Mouse (Mus musculus) macrophage (primary cell): ENCODE data around the gene Cacfd1. TPM values are rescaled to one million over a fixed set of nuclear protein-coding genes. Genes with fewer than 3 reads are reported as not detected.

Experiments
- H3K27ac ChIP-seq: fragments of 350-480 bp; formaldehyde crosslinking; 2 replicates; pipeline ENCODE4 v1.9.0; 2021
- H3K36me3 ChIP-seq: fragments of 350-480 bp; formaldehyde crosslinking; 2 replicates; pipeline ENCODE4 v1.9.0; 2021; ENCODE audit errors: inconsistent target
- H3K4me3 ChIP-seq: fragments of 350-480 bp; formaldehyde crosslinking; 2 replicates; pipeline ENCODE4 v1.9.0; 2021; ENCODE audit errors: inconsistent target
- H3K79me2 ChIP-seq: fragments of 350-480 bp; formaldehyde crosslinking; 2 replicates; pipeline ENCODE4 v1.9.0; 2021; ENCODE audit errors: inconsistent target
- WGBS: methylation state at CpG from one replicate; pipeline ENCODE4 v1.1.7; 2026; ENCODE audit warnings: inconsistent platforms; ENCODE audit not compliant: missing documents; 5-methylcytosine and 5-hydroxymethylcytosine counted together
- polyA plus RNA-seq: library from polyadenylated mRNA; stranded (reverse); fragments of 250-400 nt; gene quantifications from 3 replicates; pipeline ENCODE4 v1.2.4, GENCODE M21; 2018; ENCODE audit warnings: inconsistent platforms

Gene Cacfd1
- polyA plus RNA-seq, 1 experiment from 2014 or later, result 10.7 TPM

DNA sequence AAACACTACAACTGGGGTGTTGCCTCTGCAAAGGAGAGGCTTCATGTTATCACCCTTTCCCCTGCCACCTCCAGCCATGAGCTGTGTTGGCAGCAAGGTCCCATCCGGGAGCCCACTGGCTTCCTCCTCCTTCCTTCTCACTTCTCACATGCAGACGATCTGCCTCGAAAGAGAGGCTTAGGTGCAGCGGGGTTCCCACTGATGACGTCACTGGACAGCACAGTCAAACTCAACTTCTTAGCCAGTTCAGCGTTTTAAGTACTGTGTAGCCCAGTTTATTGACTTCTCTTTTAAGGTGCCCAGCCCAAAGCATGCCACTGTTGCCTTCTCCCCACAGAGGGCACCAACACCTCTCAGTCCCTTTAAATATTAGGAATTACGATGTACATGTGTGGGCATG, 2.0 kb upstream of the Cacfd1 start:
- no peaks in the 10 kb centered on the region for H3K36me3 ChIP-seq
- WGBS, result 66% methylated on average over 7 of the region's 7 CpGs
- H3K4me3 ChIP-seq, result no peak overlapping the region
- H3K79me2 ChIP-seq, result peaks cover 21% of the 10 kb centered on the region; the same call in 1 of the 2 replicates
- H3K27ac ChIP-seq, result no peak overlapping the region

DNA sequence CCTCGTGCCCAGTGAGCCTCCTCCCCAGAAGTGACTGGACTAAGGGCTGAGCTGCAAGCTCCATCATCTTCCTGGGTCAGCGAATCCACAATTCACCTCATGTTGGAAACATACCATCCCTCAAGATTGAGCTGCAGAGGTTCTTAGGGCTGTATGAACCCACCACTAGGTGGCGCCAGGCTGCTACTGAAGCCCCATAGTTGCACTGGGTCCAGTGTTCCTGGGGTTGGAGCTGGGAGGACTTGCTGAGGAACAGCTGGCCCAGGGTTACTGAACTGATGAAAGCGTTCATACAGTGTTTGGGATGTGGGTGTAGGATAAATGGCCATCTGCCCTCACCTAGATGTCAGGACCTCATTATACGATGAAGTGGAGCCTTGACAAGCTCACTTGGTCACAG, 8.1 kb downstream of the Cacfd1 start:
- H3K4me3 ChIP-seq, result no peak overlapping the region
- no peak overlapping the region for H3K27ac ChIP-seq
- H3K36me3 ChIP-seq, result peaks cover 49% of the 10 kb centered on the region; the same call in 1 of the 2 replicates
- no peaks in the 10 kb centered on the region for H3K79me2 ChIP-seq
- WGBS, result 60% methylated on average over 5 of the region's 5 CpGs

DNA sequence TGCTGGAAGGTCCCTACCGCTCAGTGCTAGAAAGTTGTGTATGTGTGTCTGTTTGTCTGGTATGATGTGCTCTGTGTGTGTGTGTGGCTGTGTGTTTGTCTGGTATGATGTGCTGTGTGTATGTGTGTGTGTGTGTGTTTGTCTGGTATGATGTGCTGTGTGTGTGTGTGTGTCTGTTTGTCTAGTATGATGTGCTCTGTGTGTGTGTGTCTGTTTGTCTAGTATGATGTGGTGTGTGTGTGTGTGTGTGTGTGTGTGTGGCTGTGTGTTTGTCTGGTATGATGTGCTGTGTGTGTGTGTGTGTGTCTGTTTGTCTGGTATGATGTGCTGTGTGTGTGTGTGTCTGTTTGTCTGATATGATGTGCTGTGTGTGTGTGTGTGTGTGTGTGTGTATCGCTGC, 9.8 kb downstream of the Cacfd1 start:
- H3K4me3 ChIP-seq, result no peak overlapping the region
- peaks cover 51% of the 10 kb centered on the region; the same call in 1 of the 2 replicates for H3K36me3 ChIP-seq
- no peak overlapping the region for H3K27ac ChIP-seq
- 97% methylated on average over 2 of the region's 2 CpGs for WGBS
- no peaks in the 10 kb centered on the region for H3K79me2 ChIP-seq

DNA sequence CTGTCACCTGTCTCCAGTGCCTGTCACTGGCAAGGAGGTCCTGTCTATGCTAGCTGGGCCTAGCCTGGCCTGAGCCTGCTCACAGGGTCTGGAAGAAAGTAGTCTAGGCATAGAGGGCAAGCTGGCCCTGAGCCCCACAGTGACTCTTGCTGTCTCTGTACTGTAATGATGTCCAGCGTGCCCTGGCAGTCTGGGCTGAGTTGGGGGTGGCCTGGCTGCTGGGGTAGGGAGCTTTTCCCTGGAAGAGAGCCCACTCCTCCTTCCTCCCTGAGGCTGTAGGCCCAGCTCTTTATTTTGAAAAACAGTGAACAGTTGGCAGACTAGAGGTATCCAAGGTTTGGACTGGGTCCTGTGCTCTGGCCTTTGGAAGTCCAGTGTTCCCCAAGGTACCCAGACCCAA, 11.4 kb downstream of the Cacfd1 start:
- Histone ChIP-seq H3K36me3 (peaks cover 35% of the 10 kb centered on the region; the same call in 1 of the 2 replicates), H3K79me2 (peaks cover 4% of the 10 kb centered on the region), H3K27ac (no peak overlapping the region), H3K4me3 (no peak overlapping the region)
- 100% methylated on average over 1 of the region's 1 CpGs for WGBS

DNA sequence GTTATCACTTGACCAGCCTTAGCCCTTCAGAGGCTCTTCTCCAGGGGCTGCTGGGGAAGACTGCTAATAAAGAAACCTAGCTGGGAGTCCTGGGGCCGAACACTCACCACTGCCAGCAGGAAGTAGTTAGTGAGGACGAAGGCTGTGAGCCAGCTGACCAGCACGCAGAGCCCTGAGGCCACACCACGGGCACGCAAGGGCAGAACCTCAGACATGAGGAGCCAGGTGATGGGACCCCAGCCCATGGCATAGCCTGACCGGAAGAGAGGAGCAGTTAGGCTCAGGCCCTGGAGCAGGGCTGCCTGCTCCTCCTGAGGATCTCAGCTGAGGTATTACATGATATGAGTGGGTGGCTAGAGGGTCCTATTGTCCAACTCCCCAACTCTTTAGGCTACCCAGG, 12.9 kb downstream of the Cacfd1 start:
- no peak overlapping the region for H3K27ac ChIP-seq
- H3K36me3 ChIP-seq, result peaks cover 25% of the 10 kb centered on the region; the same call in 1 of the 2 replicates
- H3K4me3 ChIP-seq, result no peak overlapping the region
- H3K79me2 ChIP-seq, result peaks cover 17% of the 10 kb centered on the region
- WGBS, result 89% methylated on average over 6 of the region's 6 CpGs

DNA sequence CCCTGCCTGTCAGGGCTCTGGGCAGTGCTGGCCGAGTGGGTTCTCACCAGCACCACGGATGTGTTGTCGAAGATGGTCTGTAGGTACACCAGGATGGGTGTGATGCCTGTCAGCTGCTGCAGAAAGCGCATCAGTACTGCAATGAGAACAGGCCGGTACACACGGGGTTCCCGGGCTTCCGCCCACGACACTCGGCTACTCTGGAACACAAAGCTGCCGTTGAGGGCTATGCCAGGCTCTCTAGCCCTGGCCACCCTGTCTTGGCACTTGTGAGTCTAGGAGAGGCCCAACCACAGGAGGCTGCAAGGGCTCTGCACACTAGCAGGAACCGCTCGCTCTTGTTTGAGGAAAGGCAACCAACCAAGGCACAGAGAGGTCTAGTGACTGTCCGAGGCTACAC, 14.4 kb downstream of the Cacfd1 start:
- WGBS, result 96% methylated on average over 14 of the region's 14 CpGs
- no peak overlapping the region for H3K27ac ChIP-seq
- peaks cover 25% of the 10 kb centered on the region; the same call in 1 of the 2 replicates for H3K36me3 ChIP-seq
- peaks cover 17% of the 10 kb centered on the region for H3K79me2 ChIP-seq
- H3K4me3 ChIP-seq, result no peak overlapping the region

DNA sequence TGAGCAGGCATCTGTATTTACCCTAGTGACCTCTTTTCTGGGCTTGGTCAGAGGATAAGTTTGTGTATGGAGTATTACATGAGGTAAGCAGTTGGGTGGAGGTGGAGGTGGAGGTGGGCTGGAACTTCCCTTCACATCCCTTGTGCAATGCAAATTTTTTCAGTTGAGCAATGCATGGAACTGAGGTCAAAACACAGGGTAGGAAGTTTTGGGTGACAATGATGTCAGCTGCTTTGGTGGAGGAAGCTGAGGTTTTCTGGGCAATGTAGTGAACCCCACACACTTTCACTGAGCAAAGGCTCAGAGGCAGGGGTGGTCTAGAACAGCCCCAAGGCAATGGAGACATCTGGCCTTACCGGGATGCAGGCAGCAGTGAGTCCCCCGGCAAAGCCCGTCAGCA, 15.8 kb downstream of the Cacfd1 start:
- H3K36me3 ChIP-seq, result peaks cover 25% of the 10 kb centered on the region; the same call in 1 of the 2 replicates
- peak overlapping the region; percentile 60 for H3K27ac ChIP-seq
- 17% methylated on average over 3 of the region's 3 CpGs for WGBS
- H3K4me3 ChIP-seq, result peak overlapping the region; percentile 2; the same call in 1 of the 2 replicates
- peaks cover 17% of the 10 kb centered on the region for H3K79me2 ChIP-seq

DNA sequence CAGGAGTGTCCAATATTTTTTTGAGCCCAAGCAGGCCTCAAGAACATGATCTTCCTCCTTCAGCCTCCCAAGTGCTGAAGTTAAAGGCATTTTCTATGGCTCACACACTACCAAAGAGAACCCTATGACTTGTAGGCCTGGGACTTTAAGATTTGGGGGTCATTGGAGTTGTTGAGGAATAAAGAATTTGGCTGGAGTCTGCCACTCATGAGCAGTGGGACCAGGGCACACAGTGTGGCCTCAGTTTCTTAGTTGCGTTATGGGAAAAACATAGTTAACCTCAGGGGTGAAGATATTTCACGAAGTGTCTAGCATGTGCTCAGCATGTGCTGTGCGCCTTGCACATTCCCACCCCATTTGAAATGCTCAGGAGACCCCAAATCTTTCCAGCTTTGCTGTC, 16.6 kb downstream of the Cacfd1 start:
- Histone ChIP-seq H3K27ac (peak overlapping the region; percentile 60), H3K79me2 (peaks cover 17% of the 10 kb centered on the region), H3K4me3 (peak overlapping the region; percentile 54), H3K36me3 (peaks cover 24% of the 10 kb centered on the region; the same call in 1 of the 2 replicates)
- 88% methylated on average over 3 of the region's 3 CpGs for WGBS

DNA sequence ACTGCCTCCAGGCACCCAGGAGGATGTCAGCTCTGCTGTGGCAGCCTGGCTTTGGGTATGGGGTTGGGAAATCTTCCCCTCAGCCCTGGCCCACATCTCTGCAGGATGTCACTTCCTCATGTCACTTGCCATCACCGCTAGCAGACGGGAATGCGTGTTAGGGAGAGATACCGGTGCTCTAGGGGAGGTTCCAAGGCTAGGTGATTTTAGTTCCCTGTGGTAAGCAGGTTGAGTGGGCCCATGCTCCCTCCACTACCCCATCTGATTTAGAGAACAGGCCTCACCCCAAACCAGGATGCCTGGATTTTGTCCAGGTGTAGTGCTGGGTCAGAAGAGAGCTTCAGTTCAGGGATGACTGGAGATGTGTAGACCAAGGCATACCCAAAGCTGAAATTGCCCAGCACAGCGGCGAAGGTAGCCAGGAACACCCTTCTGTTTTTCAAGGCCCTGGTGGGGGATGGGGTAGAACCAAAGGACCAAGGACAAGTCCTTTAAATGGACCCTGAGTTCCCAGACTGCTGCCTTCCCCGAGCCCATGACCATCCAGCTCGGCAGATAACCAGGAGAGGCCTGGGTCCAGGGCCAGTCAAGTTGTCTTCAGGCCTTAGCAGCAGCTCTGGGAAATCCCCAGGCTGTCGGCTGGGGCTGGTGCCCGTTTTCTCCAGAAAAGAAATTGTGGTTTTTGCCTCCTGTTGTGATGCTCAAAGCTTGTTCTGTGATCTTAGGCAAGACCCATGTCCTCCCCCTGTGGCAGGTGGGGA, 17.3 kb downstream of the Cacfd1 start:
- peak overlapping the region; percentile 54 for H3K4me3 ChIP-seq
- H3K79me2 ChIP-seq, result peaks cover 17% of the 10 kb centered on the region
- 32% methylated on average over 10 of the region's 10 CpGs for WGBS
- H3K36me3 ChIP-seq, result peaks cover 17% of the 10 kb centered on the region; the same call in 1 of the 2 replicates
- H3K27ac ChIP-seq, result peak overlapping the region; percentile 60

DNA sequence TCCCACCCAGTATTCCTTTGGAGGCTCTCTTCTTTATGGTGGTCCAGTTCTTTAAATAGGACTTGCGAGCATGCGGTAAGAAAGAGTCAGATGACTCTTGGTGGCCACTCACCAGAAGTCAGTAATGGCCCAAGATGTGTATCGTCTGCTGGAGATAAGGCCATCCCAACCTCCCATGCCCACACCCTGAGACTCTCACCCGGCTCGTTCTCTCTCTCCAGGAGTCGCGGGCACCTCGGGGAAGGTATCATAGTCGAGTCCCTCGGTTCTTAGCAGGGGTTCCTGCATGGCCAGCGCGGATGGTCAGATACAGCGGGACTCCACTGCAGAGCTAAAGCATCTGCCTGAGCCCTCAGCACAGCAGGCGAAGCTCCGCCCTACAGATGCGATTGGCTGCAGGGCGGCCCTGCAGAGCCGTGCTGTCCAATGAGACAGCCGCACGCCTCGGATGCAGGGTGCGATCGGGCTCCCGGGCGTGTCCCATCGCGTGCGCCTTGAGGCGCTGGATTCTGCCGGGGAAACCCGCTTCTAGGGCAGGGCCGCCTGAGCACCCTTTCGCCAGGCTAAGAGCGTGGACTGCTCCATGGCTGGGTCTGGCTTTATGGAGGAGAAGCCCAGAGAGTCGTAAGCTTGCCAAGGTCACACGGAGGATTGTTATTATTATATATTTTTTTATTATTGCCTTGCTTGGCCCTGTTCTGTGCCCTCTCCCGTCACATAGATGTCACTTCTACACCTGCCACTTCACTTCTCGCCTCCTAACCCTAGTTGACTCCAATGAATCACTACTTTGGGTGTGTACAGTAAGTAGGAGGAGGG, 18.1 kb downstream of the Cacfd1 start, which contains the start of gene Slc2a6:
Gene Slc2a6 (minus strand): TSS at position 381 of the 819 bp plus-strand sequence.
- Histone ChIP-seq H3K36me3 (peaks cover 11% of the 10 kb centered on the region; the same call in 1 of the 2 replicates), H3K79me2 (peaks cover 17% of the 10 kb centered on the region), H3K27ac (peak within 1 kb of the TSS; percentile 79), H3K4me3 (peak within 1 kb of the TSS; percentile 54)
- 3% methylated on average over 38 of the region's 38 CpGs for WGBS

DNA sequence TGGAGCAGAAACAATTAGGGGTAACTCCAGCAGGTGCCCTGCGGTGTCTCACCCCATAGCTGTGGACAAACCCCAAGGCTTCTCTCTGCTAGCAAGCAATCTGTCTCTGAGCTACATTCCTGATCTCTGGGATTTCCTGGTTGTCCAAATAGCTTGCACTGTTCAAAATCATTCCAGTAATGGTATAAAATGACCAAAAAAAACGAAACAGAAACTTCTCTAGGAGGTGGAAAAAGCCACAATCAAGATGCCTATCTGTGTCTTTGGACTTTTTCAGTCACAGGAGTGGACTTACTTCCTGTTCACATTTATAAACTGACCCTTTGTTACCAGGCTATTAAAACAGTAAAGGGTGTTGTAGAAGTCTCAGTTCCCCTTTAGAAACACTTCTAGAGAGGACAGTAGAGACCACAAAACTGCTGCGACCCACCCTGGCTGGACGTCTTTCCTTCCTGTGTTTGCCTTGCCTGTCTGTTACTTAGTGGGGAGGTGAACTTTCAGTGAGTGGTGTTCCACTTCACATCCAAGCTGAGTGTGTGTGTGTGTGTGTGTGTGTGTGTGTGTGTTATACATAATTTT, 18.8 kb downstream of the Cacfd1 start:
- peaks cover 17% of the 10 kb centered on the region for H3K79me2 ChIP-seq
- 5% methylated on average over 4 of the region's 4 CpGs for WGBS
- 0 out of 2 replicates have a peak, but pooled peaks cover 7% of the 10 kb centered on the region for H3K36me3 ChIP-seq
- peak overlapping the region; percentile 79 for H3K27ac ChIP-seq
- peak overlapping the region; percentile 17; the same call in 1 of the 2 replicates for H3K4me3 ChIP-seq

DNA sequence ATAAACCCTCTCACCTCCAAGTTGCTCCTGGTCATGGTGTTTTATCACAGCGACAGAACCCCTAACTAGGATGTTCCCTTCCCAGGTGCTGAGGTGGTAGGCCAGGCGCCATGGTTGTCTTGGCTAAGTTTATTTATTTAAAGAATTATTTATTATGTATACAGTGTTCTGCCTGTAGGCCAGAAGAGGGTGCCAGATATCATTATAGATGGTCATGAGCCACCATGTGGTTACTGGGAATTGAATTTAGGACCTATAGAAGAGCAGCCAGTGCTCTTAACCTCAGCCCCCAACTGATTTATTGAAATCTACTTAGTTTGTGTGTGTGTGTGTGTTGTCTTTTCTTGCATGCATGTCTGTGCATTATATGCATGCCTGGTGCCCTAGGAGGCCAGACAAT, 22.6 kb downstream of the Cacfd1 start:
- Histone ChIP-seq H3K4me3 (no peak overlapping the region), H3K27ac (no peak overlapping the region), H3K36me3 (no peaks in the 10 kb centered on the region), H3K79me2 (peaks cover under 1% of the 10 kb centered on the region; the same call in 1 of the 2 replicates)
- 63% methylated on average over 2 of the region's 2 CpGs for WGBS

DNA sequence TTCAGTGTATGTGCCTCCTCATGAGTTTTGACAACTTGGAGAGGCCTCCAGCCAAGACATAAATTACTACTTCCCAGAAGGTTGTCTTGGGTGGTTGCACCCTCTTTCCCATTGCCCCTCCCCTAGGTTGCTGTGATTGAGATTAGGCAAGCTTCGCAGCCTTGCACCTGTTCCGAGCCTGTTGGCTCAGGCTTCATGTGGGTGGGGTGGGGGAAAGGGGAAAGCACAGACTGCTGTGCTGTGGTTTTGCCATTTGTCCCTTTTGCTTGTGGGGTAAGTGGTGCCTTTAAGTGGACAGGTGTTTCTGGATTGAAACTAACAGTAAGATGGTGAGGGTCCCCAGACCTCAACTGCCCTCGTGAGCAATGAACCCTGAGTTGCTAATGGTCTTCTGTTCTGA, 26.3 kb downstream of the Cacfd1 start:
- WGBS, result 58% methylated on average over 3 of the region's 3 CpGs
- Histone ChIP-seq H3K36me3 (no peaks in the 10 kb centered on the region), H3K79me2 (no peaks in the 10 kb centered on the region), H3K4me3 (no peak overlapping the region), H3K27ac (no peak overlapping the region)

DNA sequence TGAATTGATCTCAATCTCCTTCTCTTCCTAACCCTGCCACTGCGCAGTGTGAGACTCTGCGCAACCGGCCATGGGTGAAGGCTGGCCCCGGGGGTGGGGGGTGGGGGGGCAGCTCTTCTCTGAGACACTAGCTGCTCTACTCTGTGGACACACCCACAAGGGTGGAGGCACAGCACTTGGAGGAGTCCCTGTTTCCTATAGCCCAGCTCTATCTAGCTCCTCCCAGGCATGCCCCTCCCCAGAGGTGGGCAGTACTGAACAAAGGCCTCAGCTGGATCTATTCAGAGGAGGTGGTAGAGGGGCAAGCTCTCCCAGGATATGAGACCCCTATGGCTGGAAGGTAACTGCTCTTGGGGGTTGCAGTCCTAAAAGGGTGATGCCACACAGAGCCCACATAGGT, 27.3 kb downstream of the Cacfd1 start:
- H3K27ac ChIP-seq, result no peak overlapping the region
- no peaks in the 10 kb centered on the region for H3K79me2 ChIP-seq
- no peaks in the 10 kb centered on the region for H3K36me3 ChIP-seq
- no peak overlapping the region for H3K4me3 ChIP-seq
- WGBS, result 83% methylated on average over 4 of the region's 4 CpGs
